Mouse (Mus musculus) T-helper 2 cell (primary cell): Measurements from ENCODE around the gene Aplp1.

ENCODE experiments used
- in situ Hi-C: fragments of 300-600 bp; cut with MboI, MseI; formaldehyde crosslinking; loops from one replicate; pipeline ENCODE4 v1.15.1; 2025; ENCODE audit warnings: high pct_unique_total_duplicates

Aplp1 gene

DNA sequence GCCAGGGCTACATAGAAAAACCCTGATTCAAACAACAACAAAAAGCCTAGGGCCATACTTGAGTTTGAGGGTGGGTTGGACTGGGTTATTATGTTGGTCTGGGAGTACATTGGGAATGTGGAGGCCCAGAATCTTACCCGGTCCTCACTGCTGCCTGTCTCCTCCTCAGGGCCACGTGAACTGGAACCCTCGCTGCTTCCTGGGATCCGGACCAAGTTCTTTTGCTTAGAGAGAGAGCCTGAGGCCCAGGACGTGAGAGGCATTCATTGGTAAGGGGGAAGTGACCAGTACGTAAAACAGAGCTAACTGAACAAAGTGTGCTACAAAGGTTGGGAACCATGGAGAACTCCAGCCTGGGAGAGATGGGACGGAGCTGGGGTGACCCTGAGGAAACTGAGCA, 4.9 kb upstream of the Aplp1 start:
- in situ Hi-C loops = no loop called here

DNA sequence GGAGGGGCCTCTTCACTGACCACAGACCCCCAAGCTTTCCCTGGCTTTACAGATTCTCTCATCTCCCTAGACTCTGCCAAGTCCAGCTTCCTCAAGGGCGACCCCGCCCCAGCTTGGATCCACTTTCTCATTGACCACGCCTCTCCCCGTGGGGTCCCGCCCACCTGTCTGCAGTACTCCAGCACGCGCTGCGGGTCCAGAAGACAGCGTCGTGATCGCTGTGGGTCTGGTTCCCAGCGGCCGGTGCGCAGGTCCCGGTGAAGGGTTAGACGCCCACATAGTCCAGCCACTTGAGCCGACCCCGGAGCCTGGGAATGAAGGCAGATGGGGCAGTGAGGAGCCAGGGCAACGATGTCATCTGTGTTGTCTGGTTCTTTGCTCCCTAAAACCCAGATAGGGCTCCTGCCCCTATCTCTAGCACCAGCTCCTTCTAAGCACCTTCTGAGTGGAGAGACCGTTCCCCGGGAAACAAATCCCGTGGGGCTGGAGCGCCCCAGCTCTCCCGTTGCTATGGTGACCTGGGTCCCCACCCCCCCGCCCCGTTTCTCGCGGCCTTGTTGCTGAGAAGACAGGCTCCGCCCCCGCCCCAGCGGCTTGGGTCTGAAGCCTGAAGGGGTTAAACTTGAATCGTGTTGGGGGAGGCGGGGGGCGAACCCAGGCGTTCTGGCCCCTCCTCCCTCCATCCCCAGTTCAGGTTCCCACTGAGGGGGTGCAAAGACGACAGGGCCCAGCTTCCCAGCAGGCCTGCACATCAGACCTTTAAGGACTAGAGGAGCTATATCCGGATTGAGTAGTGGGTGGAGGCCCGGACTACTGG, 973 bp downstream of the Aplp1 start:
- in situ Hi-C loops = no loop called here

GRCm38 (mm10) chr7:30443696-30444095, 1.6 kb downstream of the Aplp1 start:
- in situ Hi-C loops = no loop called here

DNA sequence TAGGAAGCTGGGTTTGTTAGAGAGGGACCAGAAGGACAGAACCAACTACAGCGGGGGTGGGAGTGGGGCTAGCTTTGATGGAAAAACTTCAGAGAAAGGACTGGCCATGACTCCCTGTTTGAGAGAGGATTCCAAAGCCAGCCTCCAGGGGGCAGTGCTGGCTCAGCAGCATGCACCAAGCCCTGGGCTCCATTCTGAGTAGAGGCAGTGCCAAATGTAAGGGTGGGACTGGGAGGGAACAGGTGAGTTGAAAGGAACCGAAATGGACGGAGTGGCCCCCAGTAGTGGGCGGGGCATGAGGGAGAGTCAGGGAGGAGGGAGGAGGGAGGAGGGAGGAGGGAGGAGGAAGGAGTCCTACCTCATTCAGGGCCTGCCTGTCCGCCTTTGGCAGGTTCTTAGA, 4.6 kb downstream of the Aplp1 start:
- in situ Hi-C loops = no loop called here

- in situ Hi-C loops = no loop called here
These were observed 5.6 kb downstream of the Aplp1 start for GRCm38 (mm10) chr7:30439734-30440133.

DNA sequence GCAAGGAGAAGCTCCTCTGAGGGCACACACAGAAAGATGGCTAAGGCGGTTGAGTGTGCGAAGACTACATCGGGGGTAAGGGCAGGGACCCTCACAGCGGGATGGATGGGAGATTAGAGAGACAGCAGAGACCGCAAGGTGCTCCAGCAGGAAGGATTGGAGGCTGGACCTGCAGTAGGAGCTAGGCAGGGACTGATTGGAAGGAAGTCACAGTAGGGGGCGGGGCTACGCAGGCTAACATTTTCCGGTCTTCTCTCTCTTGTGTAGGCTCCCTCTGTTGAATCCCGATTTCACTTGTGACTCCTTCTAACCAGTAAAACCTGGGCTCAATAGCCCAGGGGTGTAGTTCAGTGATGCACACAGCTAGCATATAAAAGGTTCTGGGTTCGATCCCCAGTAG, 8.5 kb downstream of the Aplp1 start:
- in situ Hi-C loops = no loop called here

GRCm38 (mm10) chr7:30435156-30435555, 10.2 kb downstream of the Aplp1 start:
- in situ Hi-C loops = no loop called here

GRCm38 (mm10) chr7:30434701-30435100, 10.6 kb downstream of the Aplp1 start:
- in situ Hi-C loops = no loop called here

- in situ Hi-C loops = no loop called here
These were observed 11.1 kb downstream of the Aplp1 start for GRCm38 (mm10) chr7:30434238-30434637.

DNA sequence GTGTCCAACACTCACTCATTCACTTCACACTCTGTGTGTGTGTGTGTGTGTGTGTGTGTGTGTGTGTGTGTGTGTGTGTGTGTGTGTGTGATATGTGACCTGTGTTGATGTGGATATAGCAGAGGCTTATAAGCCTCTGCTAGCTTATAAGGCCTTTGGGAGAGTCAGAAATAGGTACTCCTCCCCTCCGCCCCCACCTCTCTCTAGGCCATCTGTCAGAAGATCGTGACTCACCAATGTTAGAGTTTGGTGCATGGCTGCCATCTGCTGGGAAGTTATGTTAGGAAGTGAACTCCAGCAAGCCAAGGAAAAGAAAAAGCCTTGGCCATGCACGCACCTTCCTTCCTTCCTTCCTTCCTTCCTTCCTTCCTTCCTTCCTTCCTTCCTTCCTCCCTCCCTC, 13.5 kb downstream of the Aplp1 start:
- in situ Hi-C loops = no loop called here

- in situ Hi-C loops = no loop called here
These were observed 15.1 kb downstream of the Aplp1 start for GRCm38 (mm10) chr7:30430191-30430590.

GRCm38 (mm10) chr7:30429327-30429726, 16.0 kb downstream of the Aplp1 start:
- in situ Hi-C loops = loop anchor here (5.0 kb wide), 1 partner anchor 57 kb away; no protein-coding TSS in a partner anchor

DNA sequence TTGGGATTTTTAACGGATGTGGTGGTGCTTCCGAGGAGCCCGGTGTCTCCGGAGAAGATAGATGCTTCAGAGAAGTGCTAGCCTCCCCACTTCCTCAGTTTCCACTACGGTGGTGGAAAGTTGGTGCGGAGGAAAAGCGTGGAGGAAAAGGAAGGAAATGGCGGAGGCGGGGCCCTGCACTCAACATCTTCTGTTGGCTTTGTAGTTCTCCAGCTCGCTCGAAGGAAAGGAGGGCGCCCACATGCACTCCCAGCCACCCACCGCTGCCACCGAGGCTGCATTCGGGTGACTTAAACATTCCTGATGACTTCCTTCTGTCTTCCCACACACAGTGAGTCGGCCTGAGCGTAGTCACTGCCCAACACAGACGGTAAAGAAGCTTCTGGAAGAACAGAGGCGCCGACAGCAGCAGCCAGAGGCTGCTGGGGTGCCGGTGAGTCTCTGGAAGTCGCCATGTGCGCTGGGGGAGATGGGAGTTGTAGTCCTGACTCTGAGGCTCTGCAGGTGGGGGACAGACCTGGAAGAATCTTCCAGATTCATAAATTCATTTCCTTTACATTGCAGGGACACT, 22.2 kb downstream of the Aplp1 start:
- in situ Hi-C loops = loop anchor here (25.0 kb wide), 1 partner anchor 739 kb away; the partner anchor contains the start of gene Gramd1a

DNA sequence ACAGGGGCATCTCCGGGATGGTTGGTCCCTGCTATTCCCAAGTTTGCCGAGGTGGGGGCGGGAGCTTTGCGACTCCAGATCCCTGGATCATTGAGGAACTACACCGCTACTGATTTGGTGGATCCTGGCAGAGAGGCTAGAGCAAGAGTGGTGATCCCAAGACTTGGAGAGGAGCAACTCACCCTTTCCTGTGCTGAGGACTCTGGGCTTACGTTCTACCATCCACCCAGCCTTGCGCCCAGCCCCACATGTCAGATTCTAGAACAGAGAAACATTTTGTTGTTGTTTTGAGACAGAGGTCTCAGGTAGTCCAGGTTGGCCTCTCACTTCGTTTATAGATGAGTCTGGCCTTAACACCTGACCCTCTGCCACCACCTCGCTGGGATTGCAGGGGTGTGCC, 22.8 kb downstream of the Aplp1 start:
- in situ Hi-C loops = loop anchor here (25.0 kb wide), 1 partner anchor 740 kb away; the partner anchor contains the start of gene Gramd1a

DNA sequence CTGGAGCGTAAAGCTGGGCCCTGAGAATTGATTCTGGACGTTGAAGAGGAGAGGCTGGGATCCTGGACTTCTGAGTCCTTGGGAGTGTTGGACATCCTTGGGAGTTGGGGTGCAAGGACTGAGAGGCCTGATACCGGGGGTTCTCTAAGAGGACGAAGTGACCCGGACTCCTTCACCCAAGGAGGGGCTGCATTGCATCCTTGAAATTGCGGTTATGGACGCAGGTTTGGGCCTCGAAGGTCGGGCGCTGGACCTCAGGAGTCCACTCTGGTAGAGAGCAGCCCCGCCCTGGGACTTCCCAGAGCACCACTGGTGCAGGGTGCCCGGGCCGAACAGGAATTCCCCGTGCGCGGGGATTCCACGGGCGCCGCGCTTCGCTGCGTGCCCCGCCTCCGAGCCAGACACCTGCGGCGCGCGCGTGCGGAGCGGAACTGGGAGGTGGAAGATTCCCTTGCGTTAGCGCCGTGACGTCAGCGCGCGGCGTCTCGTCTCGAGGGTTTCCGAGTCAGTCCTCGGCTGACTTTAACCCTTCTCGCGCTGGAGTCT, 23.4 kb downstream of the Aplp1 start:
- in situ Hi-C loops = loop anchor here (25.0 kb wide), 1 partner anchor 740 kb away; the partner anchor contains the start of gene Gramd1a

GRCm38 (mm10) chr7:30421175-30421889, 24.0 kb downstream of the Aplp1 start, which contains the start of gene Nfkbid:
TSS of gene Nfkbid (plus strand) at chr7:30421732.
- in situ Hi-C loops = loop anchor here (25.0 kb wide), 1 partner anchor 741 kb away; the partner anchor contains the start of gene Gramd1a

GRCm38 (mm10) chr7:30420673-30421072, 24.7 kb downstream of the Aplp1 start:
- in situ Hi-C loops = loop anchor here (25.0 kb wide), 1 partner anchor 742 kb away; the partner anchor contains the start of gene Gramd1a

DNA sequence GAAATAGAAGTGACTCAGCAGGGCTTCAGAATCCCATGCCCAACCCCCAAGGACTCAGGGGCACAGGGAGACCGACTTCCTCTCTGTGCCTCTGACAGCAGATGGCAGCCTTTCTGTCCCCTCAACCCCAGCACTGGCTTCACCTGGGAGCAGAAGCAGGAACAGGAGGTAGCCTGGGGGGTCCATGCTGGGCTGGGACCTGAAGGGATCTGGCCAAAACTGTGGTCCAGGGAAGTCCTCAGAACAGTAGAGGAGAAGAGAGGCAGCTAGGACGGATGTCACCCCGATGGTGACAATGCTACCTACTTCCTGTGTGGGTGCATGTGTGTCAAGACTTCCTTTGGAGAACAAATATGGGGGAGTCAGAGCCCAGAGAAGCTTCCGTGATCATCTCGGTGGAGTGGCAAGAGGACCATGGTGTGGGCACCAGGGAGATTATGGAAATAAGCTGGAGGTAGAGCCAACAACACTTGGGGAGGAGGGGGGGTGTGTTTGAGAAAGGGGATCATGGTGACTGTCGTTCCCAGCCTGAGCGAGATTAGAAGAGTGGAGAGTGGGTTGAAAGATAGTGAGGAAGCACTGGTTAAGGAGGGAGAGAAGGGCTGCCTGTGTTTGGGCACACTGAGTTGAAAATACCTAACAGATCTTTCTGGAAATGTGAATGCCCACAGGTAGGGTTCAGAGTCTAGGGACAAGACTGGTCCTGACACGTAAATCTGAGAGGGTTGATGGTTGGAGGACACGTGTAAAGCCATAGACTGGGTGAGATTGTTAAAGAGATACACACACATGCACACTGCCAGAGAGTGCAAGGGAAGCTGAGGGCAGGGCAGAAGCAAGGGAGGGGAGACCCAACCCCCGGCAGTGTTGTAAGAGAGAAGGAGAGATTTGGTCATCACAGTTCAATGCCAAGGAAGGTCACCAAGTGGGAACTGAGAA, 25.5 kb downstream of the Aplp1 start, which contains the start of gene Hcst:
Hcst (minus strand) TSS at position 294 of the 939 bp plus-strand sequence.
- in situ Hi-C loops = loop anchor here (25.0 kb wide), 1 partner anchor 742 kb away; the partner anchor contains the start of gene Gramd1a

DNA sequence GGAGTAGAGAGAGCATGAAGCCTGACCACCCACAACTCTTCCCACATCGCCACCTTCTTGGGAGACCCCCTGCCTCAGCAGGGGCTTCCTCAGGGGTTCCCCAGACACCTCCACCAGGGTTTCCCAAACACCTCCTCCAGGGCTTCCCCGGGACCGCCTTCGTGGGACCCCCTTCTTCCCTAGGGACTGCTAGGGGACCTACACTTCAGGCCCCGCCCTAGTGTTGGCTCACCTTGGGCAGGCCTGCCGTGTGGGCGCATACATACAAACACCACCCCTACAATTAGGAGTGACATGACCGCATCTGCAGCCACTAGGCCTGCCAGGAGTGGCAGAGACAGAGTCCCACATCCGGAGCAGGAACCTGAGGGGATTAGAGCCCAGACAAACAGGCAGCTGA, 27.5 kb downstream of the Aplp1 start:
- in situ Hi-C loops = loop anchor here (25.0 kb wide), 1 partner anchor 744 kb away; the partner anchor contains the start of gene Gramd1a

GRCm38 (mm10) chr7:30413596-30413995, 31.7 kb downstream of the Aplp1 start, which contains the start of gene Tyrobp:
TSS of gene Tyrobp (plus strand) at chr7:30413760.
- in situ Hi-C loops = loop anchor here (25.0 kb wide), 1 partner anchor 749 kb away; the partner anchor contains the start of gene Gramd1a
